Mouse (Mus musculus) cerebellum, adult 2 months (tissue): Measurements from ENCODE around the gene Cmah.

Experiments
- CTCF ChIP-seq: fragments of 200-500 bp; IDR thresholded peaks from 2 replicates; pipeline ENCODE4 v1.5.1; 2011; ENCODE audit warnings: low read depth, mild to moderate bottlenecking, control low read depth, low read length, moderate library complexity, borderline replicate concordance; ENCODE audit not compliant: insufficient read depth
- POLR2A ChIP-seq: fragments of 200-500 bp; IDR thresholded peaks from 2 replicates; pipeline ENCODE4 v1.6.1; 2011; ENCODE audit warnings: low read length, control low read depth, borderline replicate concordance; ENCODE audit not compliant: insufficient read depth

- TF ChIP-seq CTCF: no peak
- TF ChIP-seq POLR2A: no peak
Measured at GRCm38 (mm10) chr13:24431593-24431992, 104.4 kb downstream of the Cmah start.
